Mouse (Mus musculus): Measurements from ENCODE around the gene Cpn1.
"Not testable (repeated sequence)": the region's sequence is repeated elsewhere in the genome, so short reads cannot be mapped to it uniquely, and the experiment has no call there.

Cpn1 gene

GRCm38 (mm10) chr19:43990362-43990761, 4.0 kb upstream of the Cpn1 start:
- no peak for DNase-seq (ENCODE audit: low read depth in 2 of 2, low spot score in 2 of 2)

GRCm38 (mm10) chr19:43981992-43982391, 4.4 kb downstream of the Cpn1 start:
- DNase-seq (ENCODE audit: low read depth in 2 of 2, low spot score in 2 of 2): no peak

- no peak for DNase-seq (ENCODE audit: low read depth in 2 of 2, low spot score in 2 of 2)
Observed at GRCm38 (mm10) chr19:43980711-43981110, 5.6 kb downstream of the Cpn1 start.

- no peak for DNase-seq (ENCODE audit: low read depth in 2 of 2, low spot score in 2 of 2)
Observed at GRCm38 (mm10) chr19:43977799-43978198, 8.6 kb downstream of the Cpn1 start.

- DNase-seq (ENCODE audit: low read depth in 2 of 2, low spot score in 2 of 2): no peak
Observed at GRCm38 (mm10) chr19:43976661-43977060, 9.7 kb downstream of the Cpn1 start.

- no peak for DNase-seq (ENCODE audit: low read depth in 2 of 2, low spot score in 2 of 2)
Observed at GRCm38 (mm10) chr19:43974221-43974620, 12.1 kb downstream of the Cpn1 start.

- DNase-seq (ENCODE audit: low read depth in 2 of 2, low spot score in 2 of 2): no peak
Observed at GRCm38 (mm10) chr19:43973711-43974110, 12.6 kb downstream of the Cpn1 start.

GRCm38 (mm10) chr19:43972129-43972528, 14.2 kb downstream of the Cpn1 start:
- DNase-seq (ENCODE audit: low read depth in 2 of 2, low spot score in 2 of 2): no peak

- DNase-seq (ENCODE audit: low read depth in 2 of 2, low spot score in 2 of 2): no peak
Observed at GRCm38 (mm10) chr19:43968436-43969026, 17.8 kb downstream of the Cpn1 start.

GRCm38 (mm10) chr19:43966481-43966880, 19.9 kb downstream of the Cpn1 start:
- DNase-seq (ENCODE audit: low read depth in 2 of 2, low spot score in 2 of 2): no peak

GRCm38 (mm10) chr19:43965496-43966085, 20.8 kb downstream of the Cpn1 start:
- no peak for DNase-seq (ENCODE audit: low read depth in 2 of 2, low spot score in 2 of 2)

- no peak for DNase-seq (ENCODE audit: low read depth in 2 of 2, low spot score in 2 of 2)
Observed at GRCm38 (mm10) chr19:43962795-43963194, 23.6 kb downstream of the Cpn1 start.

- DNase-seq (ENCODE audit: low read depth in 2 of 2, low spot score in 2 of 2): peak in 1 of 2 experiments; percentile 11
Observed at GRCm38 (mm10) chr19:43961185-43961584, 25.2 kb downstream of the Cpn1 start.

- DNase-seq (ENCODE audit: low read depth in 2 of 2, low spot score in 2 of 2): no peak
Observed at GRCm38 (mm10) chr19:43960014-43960413, 26.3 kb downstream of the Cpn1 start.

GRCm38 (mm10) chr19:43959162-43959561, 27.2 kb downstream of the Cpn1 start:
- peak; percentile 42 to 44 for DNase-seq (ENCODE audit: low read depth in 2 of 2, low spot score in 2 of 2)

- no peak for DNase-seq (ENCODE audit: low read depth in 2 of 2, low spot score in 2 of 2)
Observed at GRCm38 (mm10) chr19:43957881-43958280, 28.5 kb downstream of the Cpn1 start.

- DNase-seq (ENCODE audit: low read depth in 2 of 2, low spot score in 2 of 2): no peak
Observed at GRCm38 (mm10) chr19:43957402-43957801, 29.0 kb downstream of the Cpn1 start.

GRCm38 (mm10) chr19:43955266-43955665, 31.1 kb downstream of the Cpn1 start:
- no peak for DNase-seq (ENCODE audit: low read depth in 2 of 2, low spot score in 2 of 2)

GRCm38 (mm10) chr19:43954864-43955263, 31.5 kb downstream of the Cpn1 start:
- DNase-seq (ENCODE audit: low read depth in 2 of 2, low spot score in 2 of 2): no peak

- not testable (repeated sequence) for DNase-seq (ENCODE audit: low read depth in 2 of 2, low spot score in 2 of 2)
Observed at GRCm38 (mm10) chr19:43952936-43953335, 33.4 kb downstream of the Cpn1 start.

- DNase-seq (ENCODE audit: low read depth in 2 of 2, low spot score in 2 of 2): no peak
Observed at GRCm38 (mm10) chr19:43949111-43949810, 37.1 kb downstream of the Cpn1 start.

- DNase-seq (ENCODE audit: low read depth in 2 of 2, low spot score in 2 of 2): no peak
Observed at GRCm38 (mm10) chr19:43944566-43944965, 41.8 kb downstream of the Cpn1 start.

Data from CD8-positive naive resting alpha-beta T cell, adult 2 months (primary cell).